Mouse (Mus musculus) testis, adult 2 months (tissue): ENCODE measurements around the gene Pik3r1.

Experiments used
- CTCF ChIP-seq: fragments of 200-500 bp; IDR thresholded peaks from 2 replicates; pipeline ENCODE4 v1.5.1; 2012; ENCODE audit warnings: low read depth, mild to moderate bottlenecking, inconsistent platforms, low read length, moderate library complexity; ENCODE audit not compliant: control insufficient read depth, insufficient read depth, insufficient replicate concordance
- POLR2A ChIP-seq: fragments of 200-500 bp; IDR thresholded peaks from 2 replicates; pipeline ENCODE4 v1.6.1; 2012; ENCODE audit warnings: low read depth, mild to moderate bottlenecking, inconsistent platforms, low read length, moderate library complexity; ENCODE audit not compliant: control insufficient read depth

GRCm38 (mm10) chr13:101728300-101728699 is 39.7 kb downstream of the Pik3r1 start:
- no peak for TF ChIP-seq POLR2A
- TF ChIP-seq CTCF, result no peak
